Mouse (Mus musculus) heart, adult 2 months (tissue): ENCODE measurements around the gene Trim69. TPM values are rescaled to one million over a fixed set of nuclear protein-coding genes. Genes with fewer than 3 reads are reported as not detected.

ENCODE experiments used
- DNase-seq, 2 experiments: peaks; one replicate each; pipeline ENCODE4 v3.0.0; 2021
- H3K27ac ChIP-seq: fragments of 200-600 bp; 2 replicates; pipeline ENCODE4 v1.8.1; 2022
- H3K27me3 ChIP-seq: fragments of 200-500 bp; 2 replicates; pipeline ENCODE4 v1.6.1; 2012; ENCODE audit warnings: mild to moderate bottlenecking, low read length, inconsistent platforms, mixed read lengths; ENCODE audit not compliant: control insufficient read depth, insufficient read depth
- H3K36me3 ChIP-seq: fragments of 200-500 bp; 2 replicates; pipeline ENCODE4 v1.6.1; 2012; ENCODE audit warnings: low read length, inconsistent platforms; ENCODE audit not compliant: control insufficient read depth, insufficient read depth
- H3K4me1 ChIP-seq: fragments of 200-500 bp; 2 replicates; pipeline ENCODE4 v1.6.1; 2011; ENCODE audit warnings: low read length; ENCODE audit not compliant: control insufficient read depth, insufficient read depth
- H3K4me3 ChIP-seq: fragments of 200-600 bp; 2 replicates; pipeline ENCODE4 v1.8.1; 2022
- H3K79me2 ChIP-seq: fragments of 200-500 bp; replicated peaks from 2 replicates; pipeline ENCODE4 v1.6.1; 2012; ENCODE audit warnings: mild to moderate bottlenecking, inconsistent platforms, low read length, moderate library complexity, mixed read lengths; ENCODE audit not compliant: control insufficient read depth, insufficient read depth
- H3K9ac ChIP-seq: fragments of 200-500 bp; 2 replicates; pipeline ENCODE4 v1.6.1; 2012; ENCODE audit warnings: low read depth, mild to moderate bottlenecking, control low read depth, inconsistent platforms, low read length, mixed read lengths
- CTCF ChIP-seq: fragments of 200-600 bp; IDR thresholded peaks from 2 replicates; pipeline ENCODE4 v1.8.1; 2022; ENCODE audit warnings: antibody characterized with exemption, mild to moderate bottlenecking, moderate library complexity
- EP300 ChIP-seq: fragments of 200-500 bp; IDR thresholded peaks from 2 replicates; pipeline ENCODE4 v1.6.1; 2011; ENCODE audit warnings: low read depth, low read length, control low read depth; ENCODE audit not compliant: insufficient read depth
- POLR2A ChIP-seq: fragments of 200-500 bp; IDR thresholded peaks from 2 replicates; pipeline ENCODE4 v1.6.1; 2011; ENCODE audit warnings: mild to moderate bottlenecking, low read depth, low read length, control low read depth; ENCODE audit not compliant: insufficient read depth
- WGBS: fragments of 180-500 bp; shearing (Covaris S2); methylation state at CpG from one replicate; pipeline ENCODE4 v1.1.7; 2018; 5-methylcytosine and 5-hydroxymethylcytosine counted together
- intact Hi-C: fragments of 180-260 bp; cut with DNase I; formaldehyde crosslinking; loops from one replicate; pipeline ENCODE4 v1.15.1; 2025
- polyA plus RNA-seq: library from polyadenylated mRNA; depleted of rRNA; stranded (reverse); fragments of >200 nt; gene quantifications from 2 replicates; pipeline ENCODE4 v1.2.3, GENCODE M21; 2012
- total RNA-seq, 2 experiments: library from RNA; stranded (reverse); gene quantifications; 2 replicates each; pipeline ENCODE4 v1.2.3; 2021

Trim69 gene
- total and polyA plus RNA-seq, 3 experiments, result not detected

DNA sequence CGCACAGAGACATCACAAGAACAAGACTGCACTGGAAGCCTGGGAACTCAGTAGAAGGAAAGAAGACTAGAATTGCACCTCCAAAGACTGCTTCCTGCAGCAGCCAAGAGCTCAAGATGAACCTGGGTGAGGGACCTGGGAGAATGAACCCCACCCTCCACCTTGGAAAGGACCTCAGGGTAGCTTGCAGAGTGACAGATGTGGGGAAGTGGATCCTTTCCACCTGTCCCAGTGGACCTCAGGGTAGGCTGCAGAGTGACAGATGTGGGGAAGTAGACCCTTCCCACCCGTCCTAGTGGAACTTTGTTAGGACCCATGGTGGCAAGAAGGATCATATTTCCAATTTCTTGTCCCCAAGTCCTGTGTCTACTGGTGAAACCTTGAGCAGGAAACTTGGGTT is 5.2 kb upstream of the Trim69 start:
- Histone ChIP-seq H3K4me1 (peaks cover 3% of the 10 kb centered on the region; the same call in 1 of the 2 replicates), H3K27me3 (no peaks in the 10 kb centered on the region), H3K79me2 (peaks cover 2% of the 10 kb centered on the region; the same call in 1 of the 2 replicates), H3K36me3 (peaks cover 18% of the 10 kb centered on the region), H3K4me3 (no peak overlapping the region), H3K27ac (no peak overlapping the region), H3K9ac (no peak overlapping the region)
- WGBS, result 87% methylated on average over 2 of the region's 2 CpGs
- no peak for DNase-seq
- TF ChIP-seq CTCF, result no peak
- 0 out of 2 replicates have a peak, but pooled peaks have one; percentile 28 for TF ChIP-seq POLR2A
- intact Hi-C loops, result no loop called here

DNA sequence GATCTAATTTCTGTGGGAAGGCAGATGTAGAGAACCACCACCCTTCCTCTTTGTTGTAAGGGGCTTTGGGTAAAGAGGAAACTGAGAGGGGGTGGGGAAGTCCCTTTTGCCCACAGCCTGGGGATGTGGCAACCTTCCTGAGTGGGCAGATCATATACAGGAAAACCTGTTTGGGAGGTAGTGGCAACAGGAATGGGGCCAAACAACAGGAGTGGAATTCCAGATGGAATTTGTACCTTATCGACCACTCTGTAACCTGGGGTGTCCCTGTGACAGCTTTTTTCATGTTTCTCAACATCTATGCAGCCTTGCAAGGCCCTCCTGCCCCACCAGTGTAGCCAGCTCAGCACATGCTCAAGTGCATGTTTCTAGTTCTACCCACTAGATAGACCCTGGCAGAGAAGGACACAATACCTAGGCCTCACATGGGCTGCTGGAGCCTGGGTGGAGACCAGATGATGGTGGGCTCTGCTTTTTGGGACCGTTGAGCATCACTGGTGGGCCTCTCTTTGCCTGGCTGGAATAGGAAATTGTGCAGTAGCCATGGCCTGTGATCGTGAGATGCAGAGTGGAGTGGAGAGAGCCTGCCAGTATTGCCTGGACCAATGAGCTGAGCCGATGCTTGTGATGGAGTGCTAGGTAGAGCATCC is 4.3 kb upstream of the Trim69 start:
- H3K27me3 ChIP-seq, result no peaks in the 10 kb centered on the region
- 77% methylated on average over 4 of the region's 4 CpGs for WGBS
- intact Hi-C loops, result no loop called here
- no peak overlapping the region for H3K4me3 ChIP-seq
- H3K4me1 ChIP-seq, result peaks cover 4% of the 10 kb centered on the region; the same call in 1 of the 2 replicates
- no peak for DNase-seq
- peaks cover 10% of the 10 kb centered on the region for H3K36me3 ChIP-seq
- peaks cover 2% of the 10 kb centered on the region; the same call in 1 of the 2 replicates for H3K79me2 ChIP-seq
- H3K9ac ChIP-seq, result no peak overlapping the region
- no peak overlapping the region for H3K27ac ChIP-seq
- no peak for TF ChIP-seq EP300
- no peak for TF ChIP-seq CTCF
- no peak for TF ChIP-seq POLR2A

DNA sequence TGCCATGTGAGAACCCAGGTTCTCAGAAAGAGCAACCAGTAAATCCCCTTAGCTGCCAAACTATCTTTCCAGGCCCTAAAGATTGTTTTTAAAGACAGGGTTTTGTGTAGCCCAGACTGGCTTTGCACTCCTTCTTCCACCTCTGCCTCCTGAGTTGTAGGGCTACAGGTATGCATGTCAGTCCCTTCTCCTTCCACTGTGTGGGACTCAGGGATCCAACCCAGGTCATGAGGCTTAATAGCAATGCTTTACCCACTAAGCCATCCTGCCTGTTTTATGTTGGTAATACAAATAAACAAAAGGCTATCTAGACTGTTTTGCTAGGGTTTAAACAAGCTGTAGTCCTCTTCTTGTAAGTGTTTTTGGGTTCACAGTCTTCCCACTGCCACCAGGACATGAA is 2.9 kb upstream of the Trim69 start:
- intact Hi-C loops, result no loop called here
- TF ChIP-seq CTCF (no peak), POLR2A (no peak), EP300 (no peak)
- Histone ChIP-seq H3K36me3 (peaks cover 2% of the 10 kb centered on the region), H3K4me1 (peaks cover 3% of the 10 kb centered on the region; the same call in 1 of the 2 replicates), H3K27ac (no peak overlapping the region), H3K27me3 (no peaks in the 10 kb centered on the region), H3K9ac (no peak overlapping the region), H3K79me2 (no peaks in the 10 kb centered on the region), H3K4me3 (no peak overlapping the region)
- no peak for DNase-seq

DNA sequence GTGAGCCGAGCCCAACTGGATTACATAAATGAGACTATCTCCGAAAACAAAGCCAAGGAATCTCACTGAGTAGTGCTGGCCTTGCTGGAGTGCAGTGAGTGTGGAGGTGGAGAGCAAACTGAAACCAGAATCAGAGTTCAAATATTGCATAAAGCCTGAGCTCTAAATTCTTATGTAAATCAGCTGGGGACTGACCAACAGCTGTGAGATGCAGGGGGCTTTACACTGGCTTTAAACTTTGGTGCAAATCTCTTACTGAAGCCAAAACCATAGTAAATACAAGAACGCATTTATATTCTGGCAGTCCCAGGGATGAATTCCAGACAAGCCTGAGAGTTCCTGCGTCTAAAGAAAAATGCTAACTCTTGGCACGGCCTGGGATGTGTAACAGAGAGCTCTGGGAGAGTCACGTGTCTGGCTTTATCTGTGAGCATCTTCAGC is 2.1 kb upstream of the Trim69 start:
- no peak for DNase-seq
- WGBS, result 34% methylated on average over 6 of the region's 6 CpGs
- no peaks in the 10 kb centered on the region; the same call in 1 of the 2 replicates for H3K36me3 ChIP-seq
- no peak overlapping the region for H3K4me3 ChIP-seq
- no peaks in the 10 kb centered on the region for H3K79me2 ChIP-seq
- TF ChIP-seq EP300 (no peak), CTCF (no peak), POLR2A (no peak)
- H3K27me3 ChIP-seq, result no peaks in the 10 kb centered on the region
- H3K4me1 ChIP-seq, result peaks cover 3% of the 10 kb centered on the region
- intact Hi-C loops, result no loop called here
- H3K27ac ChIP-seq, result no peak overlapping the region
- no peak overlapping the region for H3K9ac ChIP-seq

DNA sequence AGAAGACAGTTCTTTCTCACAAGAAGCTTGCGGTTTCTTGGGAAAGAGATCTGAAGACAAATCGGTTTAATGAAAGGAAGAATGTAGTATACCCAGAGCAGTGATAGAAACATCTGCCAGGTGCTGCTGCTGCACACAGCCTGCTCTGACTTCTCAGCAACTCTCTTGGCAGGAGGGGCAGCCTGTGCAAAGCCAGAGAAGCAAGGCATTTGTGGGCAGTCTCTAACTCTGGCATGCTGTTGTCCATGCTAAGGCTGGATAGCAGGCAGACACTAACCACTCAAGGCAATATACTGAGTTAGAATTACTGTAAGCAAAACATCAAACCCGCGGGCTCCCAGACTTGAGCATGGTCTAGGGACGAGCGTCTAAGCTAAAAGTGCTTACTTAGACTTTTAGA is 833 bp upstream of the Trim69 start:
- Histone ChIP-seq H3K9ac (no peak overlapping the region), H3K4me3 (no peak overlapping the region), H3K36me3 (no peaks in the 10 kb centered on the region), H3K27ac (no peak overlapping the region), H3K27me3 (no peaks in the 10 kb centered on the region), H3K79me2 (no peaks in the 10 kb centered on the region), H3K4me1 (peaks cover 3% of the 10 kb centered on the region)
- no peak for DNase-seq
- intact Hi-C loops, result loop anchor here (1.0 to 2.0 kb wide), 2 partner anchors 43 to 89 kb away; no protein-coding TSS in a partner anchor
- no peak for TF ChIP-seq POLR2A
- no peak for TF ChIP-seq CTCF
- TF ChIP-seq EP300, result no peak
- 84% methylated on average over 6 of the region's 6 CpGs for WGBS

DNA sequence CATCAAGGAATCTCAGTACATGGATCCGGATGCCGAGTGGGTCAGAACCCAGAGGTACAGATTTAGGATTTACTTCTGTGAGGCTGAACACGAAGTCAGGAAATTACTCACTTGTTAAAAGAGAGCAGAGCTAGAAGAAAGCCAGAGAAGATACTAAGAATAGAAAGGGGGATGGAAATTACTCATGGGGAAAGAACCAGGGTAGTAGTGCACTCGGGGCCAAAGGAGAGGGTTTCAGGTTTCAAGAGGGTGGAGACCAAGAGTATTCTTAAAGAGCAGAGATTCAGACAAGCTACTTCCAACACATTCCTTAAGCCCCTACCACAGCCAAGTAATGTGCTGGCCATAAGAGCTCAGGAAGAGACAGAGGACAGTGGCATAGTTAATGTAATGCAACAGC is 1.0 kb downstream of the Trim69 start:
- Histone ChIP-seq H3K4me1 (peaks cover 3% of the 10 kb centered on the region), H3K36me3 (no peaks in the 10 kb centered on the region), H3K4me3 (no peak overlapping the region), H3K27ac (no peak overlapping the region; the same call in 1 of the 2 replicates), H3K9ac (no peak overlapping the region), H3K27me3 (no peaks in the 10 kb centered on the region), H3K79me2 (no peaks in the 10 kb centered on the region)
- intact Hi-C loops, result loop anchor here (2.0 kb wide), 1 partner anchor 45 kb away; no protein-coding TSS in a partner anchor
- no peak for TF ChIP-seq POLR2A
- TF ChIP-seq CTCF, result no peak
- no peak for TF ChIP-seq EP300
- no peak for DNase-seq
- 3% methylated on average over 4 of the region's 4 CpGs for WGBS
